Mouse (Mus musculus): Measurements from ENCODE around the gene Wdr17. TPM values are rescaled to one million over a fixed set of nuclear protein-coding genes. Genes with fewer than 3 reads are reported as not detected.

Wdr17 gene
- total RNA-seq (2021) = under 1 TPM; 0.31 to 0.61 TPM
- long read RNA-seq, experiment 1 = 0 reads
- long read RNA-seq, experiment 2 = 0 reads

- DNase-seq = no peak
Measured at GRCm38 (mm10) chr8:54886987-54887785, at the start of gene Wdr17. Gene Wdr17 (minus strand): TSS chr8:54887184.

DNA sequence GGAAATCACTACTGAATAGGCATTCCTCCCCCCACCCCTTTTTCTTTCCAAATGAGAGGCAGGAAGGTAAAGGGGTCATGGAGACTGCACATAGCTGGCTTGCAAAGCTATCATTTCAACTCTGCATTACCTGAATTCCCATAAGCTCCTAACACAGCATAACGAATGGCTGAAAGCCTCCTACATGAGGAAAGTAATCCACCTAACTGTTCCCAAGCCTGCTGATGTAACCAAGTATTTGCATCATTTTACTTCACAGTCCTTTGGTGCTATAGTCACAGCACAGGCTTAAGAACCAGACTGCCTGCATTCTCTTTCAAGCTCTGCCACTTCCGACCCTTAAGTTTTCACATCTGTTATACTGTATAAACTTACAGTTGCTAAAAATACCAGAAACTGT lies 45.3 kb upstream of the Wdr17 start:
- no peak for DNase-seq

DNA sequence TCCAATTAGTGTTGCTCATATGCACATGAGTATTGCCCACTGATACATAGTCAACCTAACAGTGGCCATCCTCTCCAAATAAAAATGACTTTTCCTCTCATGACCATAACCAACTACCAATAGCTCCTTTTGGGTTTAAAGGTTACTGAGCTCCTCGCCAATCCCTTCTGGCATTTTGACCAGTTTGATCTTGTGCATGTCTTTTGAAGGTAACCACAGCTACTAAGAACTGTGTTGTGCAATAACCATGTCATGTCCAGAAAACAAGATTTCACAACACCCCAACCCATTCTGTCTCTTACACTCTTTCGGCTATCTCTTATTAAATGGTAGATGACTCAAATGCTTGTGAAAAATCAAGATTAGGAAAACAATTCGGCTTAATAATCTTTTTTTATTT lies 38.0 kb upstream of the Wdr17 start:
- DNase-seq = no peak

GRCm38 (mm10) chr8:54922160-54922855 lies 35.3 kb upstream of the Wdr17 start:
- DNase-seq = no peak

DNA sequence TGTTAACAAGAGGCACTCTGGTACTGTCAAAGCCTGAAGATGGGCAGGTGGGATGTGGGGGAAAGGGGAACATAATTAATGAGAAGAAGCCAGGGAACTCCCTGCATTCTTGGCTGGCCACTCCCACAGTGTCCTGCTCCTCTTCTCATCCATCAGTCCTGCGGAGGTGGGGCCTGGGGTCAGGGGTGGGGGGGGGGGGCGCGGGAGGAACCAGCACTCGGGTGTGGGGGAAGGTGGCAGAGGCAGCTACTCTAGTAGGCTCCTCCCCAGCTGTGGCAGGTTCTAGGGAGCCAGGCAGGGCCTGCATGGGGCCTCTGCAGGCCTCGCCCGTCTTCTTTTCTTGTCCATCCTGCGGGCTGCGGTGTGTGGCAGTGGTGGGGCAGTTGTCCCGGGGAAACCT lies 30.7 kb upstream of the Wdr17 start:
- DNase-seq = no peak

GRCm38 (mm10) chr8:54912891-54913290 lies 25.9 kb upstream of the Wdr17 start:
- no peak for DNase-seq

DNA sequence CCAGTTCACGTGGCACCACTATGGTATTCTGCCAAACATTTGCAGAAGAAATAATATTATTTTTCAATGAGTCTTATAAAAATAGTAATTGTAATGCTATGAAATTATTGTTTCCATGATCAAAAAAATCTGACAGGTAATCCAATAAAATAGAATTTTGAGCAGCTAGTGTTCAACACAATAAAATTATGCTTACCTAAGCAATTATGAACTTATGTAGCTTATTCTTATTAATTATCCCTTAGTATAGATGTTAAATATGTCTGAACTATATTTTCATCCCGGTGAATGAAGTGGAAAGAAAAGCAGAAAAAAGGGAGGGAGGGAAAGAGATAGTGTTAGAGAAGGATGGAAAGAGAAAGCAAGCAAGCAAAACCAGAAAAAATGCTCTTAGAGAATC lies 12.5 kb upstream of the Wdr17 start:
- no peak for DNase-seq

GRCm38 (mm10) chr8:54894637-54895322 lies 7.8 kb upstream of the Wdr17 start:
- no peak for DNase-seq

DNA sequence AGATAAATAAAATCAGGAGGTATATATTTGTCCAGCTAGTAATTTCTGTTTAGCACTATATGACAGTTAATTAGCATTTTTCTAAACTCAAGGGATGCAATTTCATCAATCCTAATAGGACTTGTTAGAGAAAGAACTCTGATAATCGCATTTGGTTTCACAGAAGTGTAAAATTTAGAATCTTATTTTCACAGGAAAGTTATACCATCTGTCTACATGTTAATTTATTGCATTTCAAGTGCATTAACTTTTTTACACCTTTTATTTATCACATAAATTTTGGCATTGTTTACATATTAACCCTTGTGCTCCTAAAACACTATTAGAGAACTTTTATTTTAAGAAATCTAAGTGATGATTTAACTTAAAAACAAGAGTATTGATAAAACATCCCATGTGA lies 7.2 kb upstream of the Wdr17 start:
- DNase-seq = no peak

GRCm38 (mm10) chr8:54886560-54886959 lies 424 bp downstream of the Wdr17 start:
- DNase-seq = no peak

DNA sequence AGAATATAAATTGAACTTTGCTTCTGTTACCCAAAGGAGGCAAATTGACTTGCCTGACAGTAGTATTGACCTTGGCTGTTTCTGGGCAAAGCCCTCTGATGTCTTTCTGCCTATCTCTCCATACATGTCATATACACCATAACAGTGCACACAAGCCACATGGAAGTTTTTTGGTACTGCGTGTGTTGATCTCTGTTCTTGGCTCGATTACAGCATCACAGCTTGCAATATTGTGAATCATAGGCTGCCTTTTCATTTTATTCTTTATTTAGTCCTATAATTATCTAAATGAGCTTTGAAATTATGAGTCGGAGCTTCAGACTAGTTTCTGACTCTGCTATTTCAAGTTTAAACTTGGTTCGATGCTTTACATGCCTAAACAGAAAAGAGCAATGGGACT lies 10.5 kb downstream of the Wdr17 start:
- no peak for DNase-seq

GRCm38 (mm10) chr8:54864761-54865064 lies 22.3 kb downstream of the Wdr17 start:
- no peak for DNase-seq

GRCm38 (mm10) chr8:54864038-54864760 lies 22.8 kb downstream of the Wdr17 start:
- DNase-seq = no peak

- DNase-seq = no peak
Measured at GRCm38 (mm10) chr8:54836029-54836959, 50.7 kb downstream of the Wdr17 start.

- no peak for DNase-seq
Measured at GRCm38 (mm10) chr8:54829794-54830426, 57.1 kb downstream of the Wdr17 start.

- DNase-seq = no peak
Measured at GRCm38 (mm10) chr8:54827974-54828373, 59.0 kb downstream of the Wdr17 start.

DNA sequence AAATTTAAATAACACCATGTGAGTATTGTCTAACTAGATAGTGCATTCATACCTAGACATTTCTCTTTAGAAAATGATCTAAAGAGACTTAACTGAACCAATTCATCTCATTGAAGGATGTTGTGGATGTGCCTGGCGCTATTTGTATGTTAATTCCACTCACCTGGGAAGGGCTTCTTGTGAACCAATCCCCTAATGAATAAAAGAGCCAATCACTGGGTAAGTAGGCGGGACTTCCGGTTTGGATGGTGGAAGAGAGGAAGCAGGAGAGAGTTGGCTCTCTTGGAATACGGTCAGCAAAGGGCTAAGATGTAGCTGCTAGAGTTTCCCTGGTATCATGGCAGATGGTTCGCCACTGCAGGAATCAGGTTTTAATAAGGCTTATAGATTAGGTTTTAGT lies 64.0 kb downstream of the Wdr17 start:
- no peak for DNase-seq

GRCm38 (mm10) chr8:54818651-54819050 lies 68.3 kb downstream of the Wdr17 start:
- DNase-seq = no peak

DNA sequence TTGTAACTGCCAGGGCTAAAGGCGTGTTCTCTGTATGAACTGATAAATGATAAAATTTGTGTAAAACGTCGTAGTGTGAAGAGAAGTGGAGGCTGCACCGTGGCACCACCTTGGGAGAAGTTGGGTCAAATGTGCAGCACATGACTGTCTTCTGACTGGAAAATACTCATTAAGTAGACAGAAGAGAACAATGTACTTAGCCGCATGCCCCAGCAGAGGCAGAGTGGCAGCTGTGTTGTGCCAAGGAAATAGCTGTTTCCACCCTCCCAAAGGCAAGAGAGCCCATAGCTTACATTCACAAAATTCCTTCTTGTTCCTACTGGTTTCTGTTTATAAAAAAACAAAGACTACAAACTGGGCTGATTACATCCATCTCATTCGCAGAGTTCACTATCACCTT lies 78.8 kb downstream of the Wdr17 start:
- no peak for DNase-seq

DNA sequence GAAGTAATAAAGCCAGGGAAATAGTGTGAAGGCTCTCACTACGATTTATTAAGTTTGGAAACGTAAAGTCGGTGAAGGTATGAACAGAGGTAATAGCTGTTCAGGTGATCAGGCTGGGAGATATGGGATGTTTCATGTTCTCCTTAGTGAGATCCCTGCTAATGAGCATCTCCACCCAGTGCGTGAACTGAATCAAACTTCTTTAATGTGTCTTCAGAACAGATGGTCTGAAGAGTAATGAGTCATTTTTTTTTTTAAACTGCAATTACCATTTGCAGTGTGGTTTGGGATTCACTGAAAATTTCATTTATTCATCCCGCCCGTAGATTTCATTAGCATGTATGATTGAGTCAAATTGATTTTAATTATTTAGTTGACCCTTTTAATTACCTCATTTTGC lies 80.8 kb downstream of the Wdr17 start:
- DNase-seq = no peak

DNA sequence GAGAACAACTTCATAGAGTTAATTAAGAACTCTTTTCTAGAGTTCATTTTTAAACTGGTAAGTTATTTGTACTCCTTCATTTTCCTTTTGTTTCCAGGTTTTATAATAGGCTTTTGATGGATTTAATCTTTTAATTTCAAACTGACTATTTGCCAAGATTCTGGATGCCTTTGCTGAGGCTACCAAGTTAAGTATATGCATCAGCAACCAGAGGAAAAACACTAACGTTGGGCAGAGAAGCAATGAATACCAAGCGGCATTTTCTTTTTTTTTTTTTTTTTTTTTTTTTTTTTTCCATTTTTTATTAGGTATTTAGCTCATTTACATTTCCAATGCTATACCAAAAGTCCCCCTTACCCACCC lies 94.3 kb downstream of the Wdr17 start:
- no peak for DNase-seq

Measured in gastrocnemius, postnatal 10 days (tissue).